Mouse (Mus musculus) stomach, embryonic 14.5 days (tissue): Measurements from ENCODE around the gene Nabp1. TPM values are rescaled to one million over a fixed set of nuclear protein-coding genes. Genes with fewer than 3 reads are reported as not detected.

Source experiments
- ATAC-seq: fragments of 200-750 bp; cut with Nextera tagmentation; 2 replicates; pipeline ENCODE4 v1.8.0; 2017; ENCODE audit warnings: low read depth, moderate TSS enrichment; ENCODE audit not compliant: insufficient number of reproducible peaks, insufficient read depth, low FRiP score
- H3K27ac ChIP-seq: fragments of 300-500 bp; sonication (generic); 2 replicates; pipeline ENCODE4 v1.5.1; 2014; ENCODE audit warnings: mild to moderate bottlenecking, low read length, moderate library complexity, mixed read lengths
- H3K27me3 ChIP-seq: fragments of 300-500 bp; sonication (generic); 2 replicates; pipeline ENCODE4 v1.6.1; 2014; ENCODE audit warnings: low read length, control low read depth, mixed read lengths; ENCODE audit not compliant: control insufficient read depth, insufficient read depth
- H3K36me3 ChIP-seq: fragments of 300-500 bp; sonication (generic); 2 replicates; pipeline ENCODE4 v1.6.1; 2014; ENCODE audit warnings: mild to moderate bottlenecking, control low read depth, low read length, moderate library complexity, mixed read lengths; ENCODE audit not compliant: control insufficient read depth, insufficient read depth
- H3K4me1 ChIP-seq: fragments of 300-500 bp; sonication (generic); 2 replicates; pipeline ENCODE4 v1.6.1; 2014; ENCODE audit warnings: low read length, control low read depth, mixed read lengths; ENCODE audit not compliant: control insufficient read depth, insufficient read depth
- H3K4me2 ChIP-seq: fragments of 300-500 bp; sonication (generic); replicated peaks from 2 replicates; pipeline ENCODE4 v1.6.1; 2014; ENCODE audit warnings: low read depth, low read length, control low read depth
- H3K4me3 ChIP-seq: fragments of 300-500 bp; sonication (generic); 2 replicates; pipeline ENCODE4 v1.5.1; 2014; ENCODE audit warnings: low read depth, low read length, control low read depth
- H3K9ac ChIP-seq: fragments of 300-500 bp; sonication (generic); replicated peaks from 2 replicates; pipeline ENCODE4 v1.6.1; 2014; ENCODE audit warnings: low read depth, mild to moderate bottlenecking, control low read depth, low read length, moderate library complexity, mixed read lengths
- H3K9me3 ChIP-seq: fragments of 300-500 bp; sonication (generic); 2 replicates; pipeline ENCODE4 v1.6.1; 2016; ENCODE audit warnings: low read depth, low read length, control low read depth; ENCODE audit not compliant: control insufficient read depth
- WGBS: fragments of 180-500 bp; shearing (Covaris S2); extraction: QIAGEN DNeasy Blood & Tissue Kit; methylation state at CpG from one replicate; pipeline ENCODE4 v1.1.7; 2014; 5-methylcytosine and 5-hydroxymethylcytosine counted together
- polyA plus RNA-seq: library from polyadenylated mRNA; unstranded; fragments of >200 nt; fragmentation: Nextera tagmentation; extraction: Ambion mirVana; gene quantifications from 2 replicates; pipeline ENCODE4 v1.2.1, GENCODE M21; 2014

Gene Nabp1
- polyA plus RNA-seq = 12.6 and 13.2 TPM in 2 replicates

DNA sequence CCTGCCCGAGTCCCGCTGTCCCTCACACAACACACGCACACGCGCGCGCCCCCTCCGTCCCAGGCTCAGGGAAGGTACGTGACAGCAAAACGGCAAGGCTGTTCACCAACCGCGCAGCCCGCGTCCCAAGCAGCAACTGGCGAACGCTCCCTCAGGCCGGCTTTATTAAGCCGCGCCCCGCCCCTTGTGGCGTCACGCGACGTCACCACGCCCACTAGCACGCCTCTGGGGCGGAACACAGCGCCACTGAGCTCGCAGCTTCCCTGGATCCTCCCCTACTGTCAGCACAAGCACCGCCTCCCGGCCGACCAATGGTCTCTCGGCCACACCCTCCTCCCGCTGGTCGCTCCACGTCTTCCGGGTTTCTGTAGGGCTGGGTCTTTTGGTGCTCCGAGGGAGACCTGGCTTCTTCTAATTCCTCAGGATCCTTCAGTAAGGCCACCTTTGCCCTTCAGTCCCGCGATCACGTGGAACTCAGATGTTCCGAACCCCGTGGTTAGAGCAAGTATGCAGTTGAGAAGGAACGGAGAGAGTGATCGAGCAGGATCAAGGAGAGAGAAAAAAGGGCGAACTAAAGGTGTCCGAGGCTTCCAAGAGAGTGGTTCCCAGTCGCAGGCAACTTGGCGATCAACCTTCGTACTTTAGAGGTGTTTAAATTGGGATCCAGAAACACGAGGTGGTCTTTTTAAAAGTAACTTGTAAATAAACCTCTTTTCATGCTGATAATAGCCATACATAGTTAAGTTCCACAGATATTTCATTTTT lies at the start of gene Nabp1:
Gene Nabp1, minus strand, starts transcription at position 164 of the 765 bp plus-strand sequence.
- H3K4me2 ChIP-seq = peak within 1 kb of the TSS; percentile 98
- no peaks in the 10 kb centered on the region; the same call in 1 of the 2 replicates for H3K4me1 ChIP-seq
- WGBS = under 1% methylated on average over 51 of the region's 51 CpGs
- peak within 1 kb of the TSS; percentile 78 for H3K27ac ChIP-seq
- H3K36me3 ChIP-seq = no peaks in the 10 kb centered on the region
- ATAC-seq = peak; percentile 100
- peak within 1 kb of the TSS; percentile 65 for H3K4me3 ChIP-seq
- no peaks in the 10 kb centered on the region for H3K27me3 ChIP-seq
- peak within 1 kb of the TSS; percentile 71 for H3K9ac ChIP-seq
- no peaks in the 10 kb centered on the region for H3K9me3 ChIP-seq

- Histone ChIP-seq H3K4me3 (no peak overlapping the region), H3K36me3 (no peaks in the 10 kb centered on the region), H3K9ac (no peak overlapping the region), H3K9me3 (no peaks in the 10 kb centered on the region), H3K27ac (no peak overlapping the region), H3K27me3 (no peaks in the 10 kb centered on the region), H3K4me2 (no peak overlapping the region), H3K4me1 (no peaks in the 10 kb centered on the region)
- no peak for ATAC-seq
- 80% methylated on average over 1 of the region's 1 CpGs for WGBS
Measured at GRCm38 (mm10) chr1:51525563-51526265, 47.5 kb upstream of the Nabp1 start.

- WGBS = 84% methylated on average over 8 of the region's 8 CpGs
- no peak for ATAC-seq
Measured at GRCm38 (mm10) chr1:51521651-51522050, 43.4 kb upstream of the Nabp1 start.

DNA sequence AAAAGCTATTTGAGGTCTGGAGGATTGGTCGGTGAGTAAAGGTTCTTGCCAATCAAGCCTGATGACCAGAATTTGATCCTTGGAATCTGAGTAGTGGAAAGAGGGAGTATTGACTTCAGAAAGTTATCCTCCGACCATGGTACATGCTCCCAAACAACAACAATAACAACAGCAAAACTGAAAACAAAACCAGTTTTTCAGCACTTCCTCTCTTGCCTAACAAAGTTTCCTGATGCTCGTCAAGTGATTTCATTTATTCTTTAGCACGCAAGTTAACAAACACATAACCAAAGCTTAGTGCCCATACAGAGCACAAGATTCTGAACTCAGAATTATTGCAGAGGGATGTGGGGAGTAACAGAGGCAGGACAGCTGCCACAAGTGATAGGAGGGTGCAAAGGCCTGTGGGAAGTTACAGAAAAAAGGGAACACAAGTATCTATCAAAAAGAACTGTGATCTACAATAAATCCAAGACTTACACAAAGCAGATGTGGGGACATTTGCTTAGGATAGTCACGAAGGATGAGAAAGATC lies 42.1 kb upstream of the Nabp1 start:
- 83% methylated on average over 5 of the region's 5 CpGs for WGBS
- H3K4me1 ChIP-seq = no peaks in the 10 kb centered on the region

More at GRCm38 (mm10) chr1:51521651-51522050, 43.4 kb upstream of the Nabp1 start:
- no peak overlapping the region for H3K9ac ChIP-seq
- no peak overlapping the region for H3K27ac ChIP-seq
- H3K4me2 ChIP-seq = no peak overlapping the region
- H3K4me1 ChIP-seq = no peaks in the 10 kb centered on the region
- H3K4me3 ChIP-seq = no peak overlapping the region
- H3K27me3 ChIP-seq = no peaks in the 10 kb centered on the region
- H3K9me3 ChIP-seq = no peaks in the 10 kb centered on the region
- no peaks in the 10 kb centered on the region for H3K36me3 ChIP-seq

DNA sequence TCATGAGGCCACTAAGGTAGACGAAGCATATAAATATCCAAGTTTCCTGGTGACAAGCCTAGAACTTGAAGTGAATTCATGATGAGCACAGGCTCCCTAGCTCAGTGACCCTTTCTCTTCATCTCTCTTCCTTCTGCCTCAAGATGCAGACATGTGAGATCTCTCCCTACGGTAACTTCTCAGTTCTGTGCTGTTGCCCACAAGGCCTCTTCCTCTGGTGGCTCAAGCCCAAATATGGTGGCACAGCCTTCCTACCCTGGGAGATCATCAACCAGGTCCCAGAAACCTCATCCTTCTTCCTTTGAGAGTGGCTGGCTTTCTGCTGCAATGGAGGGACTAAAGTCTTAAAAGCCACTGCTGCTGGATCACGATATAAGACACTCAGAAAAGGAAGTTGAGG lies 40.9 kb upstream of the Nabp1 start:
- Histone ChIP-seq H3K36me3 (no peaks in the 10 kb centered on the region), H3K27ac (no peak overlapping the region), H3K4me3 (no peak overlapping the region), H3K27me3 (no peaks in the 10 kb centered on the region), H3K9ac (no peak overlapping the region), H3K4me2 (no peak overlapping the region), H3K9me3 (no peaks in the 10 kb centered on the region), H3K4me1 (no peaks in the 10 kb centered on the region)
- no peak for ATAC-seq
- WGBS = 95% methylated on average over 3 of the region's 3 CpGs

More for the DNA sequence above, 42.1 kb upstream of the Nabp1 start:
- Histone ChIP-seq H3K4me2 (no peak overlapping the region), H3K9ac (no peak overlapping the region), H3K36me3 (no peaks in the 10 kb centered on the region), H3K27me3 (no peaks in the 10 kb centered on the region), H3K27ac (no peak overlapping the region), H3K4me3 (no peak overlapping the region), H3K9me3 (no peaks in the 10 kb centered on the region)
- no peak for ATAC-seq

GRCm38 (mm10) chr1:51515625-51516024 lies 37.4 kb upstream of the Nabp1 start:
- 68% methylated on average over 2 of the region's 2 CpGs for WGBS
- H3K4me3 ChIP-seq = no peak overlapping the region
- H3K9ac ChIP-seq = no peak overlapping the region
- no peak overlapping the region for H3K27ac ChIP-seq
- H3K27me3 ChIP-seq = no peaks in the 10 kb centered on the region
- H3K4me1 ChIP-seq = no peaks in the 10 kb centered on the region
- H3K4me2 ChIP-seq = no peak overlapping the region
- no peaks in the 10 kb centered on the region for H3K9me3 ChIP-seq
- H3K36me3 ChIP-seq = no peaks in the 10 kb centered on the region
- ATAC-seq = no peak

GRCm38 (mm10) chr1:51515041-51515440 lies 36.8 kb upstream of the Nabp1 start:
- Histone ChIP-seq H3K27ac (0 out of 2 replicates have a peak overlapping the region, but pooled peaks have one; percentile 15), H3K4me3 (no peak overlapping the region), H3K36me3 (no peaks in the 10 kb centered on the region), H3K9me3 (no peaks in the 10 kb centered on the region), H3K27me3 (no peaks in the 10 kb centered on the region), H3K4me1 (no peaks in the 10 kb centered on the region), H3K9ac (no peak overlapping the region), H3K4me2 (no peak overlapping the region)
- ATAC-seq = no peak
- WGBS = 58% methylated on average over 3 of the region's 3 CpGs

DNA sequence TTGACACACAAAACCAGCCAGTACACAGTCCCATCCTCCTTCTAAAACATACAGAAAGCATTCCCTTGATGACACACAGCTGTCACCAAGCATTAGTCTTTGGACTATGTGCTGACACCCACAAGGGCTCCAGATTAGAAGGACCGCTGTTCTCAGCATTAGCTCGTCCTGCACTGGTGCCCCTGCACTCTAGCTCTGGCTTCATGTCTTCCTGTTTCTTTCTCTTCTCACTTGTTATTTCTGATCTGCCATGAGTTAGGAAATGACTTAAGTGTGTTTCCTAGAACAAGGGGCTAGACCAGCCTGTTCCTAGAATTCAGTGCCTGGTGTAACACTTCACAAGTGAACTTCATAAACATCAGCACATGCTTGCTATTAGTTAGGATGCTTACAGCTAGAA lies 36.2 kb upstream of the Nabp1 start:
- H3K9ac ChIP-seq = no peak overlapping the region
- no peak for ATAC-seq
- H3K27ac ChIP-seq = 0 out of 2 replicates have a peak overlapping the region, but pooled peaks have one; percentile 15
- no peak overlapping the region for H3K4me3 ChIP-seq
- no peaks in the 10 kb centered on the region for H3K36me3 ChIP-seq
- H3K9me3 ChIP-seq = no peaks in the 10 kb centered on the region
- 62% methylated on average over 2 of the region's 2 CpGs for WGBS
- 0 out of 2 replicates have a peak, but pooled peaks cover 5% of the 10 kb centered on the region for H3K4me1 ChIP-seq
- H3K4me2 ChIP-seq = no peak overlapping the region
- H3K27me3 ChIP-seq = no peaks in the 10 kb centered on the region
